In the genomic region with DNA sequence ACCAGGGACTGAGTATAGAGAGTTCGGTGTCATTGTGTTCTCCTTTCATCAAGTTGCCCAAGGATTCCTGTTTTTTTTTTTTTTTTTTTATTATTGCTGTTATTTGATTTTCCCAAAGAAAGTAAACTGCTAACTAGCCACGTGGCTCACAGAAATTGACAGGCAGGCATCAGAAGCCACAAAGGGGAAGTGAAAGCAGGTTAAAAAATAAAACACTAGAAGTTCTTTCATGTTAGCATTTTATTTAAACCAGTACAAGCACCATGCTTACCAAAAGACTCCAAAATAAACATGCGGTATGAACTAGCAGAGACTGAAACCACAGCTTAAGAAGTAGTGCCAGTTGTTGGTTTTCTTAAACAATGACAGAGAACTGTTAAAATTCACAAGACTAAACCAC, we compare ENCODE assay signal across 32 mouse cellular contexts. TPM values are rescaled to one million over a fixed set of nuclear protein-coding genes. Genes with fewer than 3 reads are reported as not detected.
A peak's percentile ranks its signal among the peaks of the same experiment; 100 is the strongest.
DNase-seq lines count a peak whose midpoint lies in the region; ATAC-seq lines count a peak whose summit lies in the region.
"Had no signal": no experiment of that assay in that cellular context is flagged by ENCODE, and none has a peak within 500 bp of the region (broad histone marks: within the 10 kb centered on the region; RNA-seq: fewer than 3 reads in every experiment).

No protein-coding gene starts in this region.

- no peaks in the 10 kb centered on the region for H3K27me3 ChIP-seq in midbrain, embryonic 16.5 days (ENCODE audit: control insufficient read depth, insufficient read depth, low read depth, low read length)
- no peaks in the 10 kb centered on the region for H3K27me3 ChIP-seq in kidney, embryonic 15.5 days
- H3K27me3 ChIP-seq: embryonic facial prominence, embryonic 15.5 days; forebrain, embryonic 12.5 days; hindbrain, embryonic 12.5 days; limb, embryonic 13.5 days; midbrain, embryonic 15.5 days; neural tube, embryonic 12.5 days had no signal

- H3K9ac ChIP-seq in midbrain, embryonic 16.5 days (ENCODE audit: low read depth, low read length), result no peak overlapping the region
- no peak overlapping the region for H3K9ac ChIP-seq in kidney, embryonic 15.5 days
- H3K9ac ChIP-seq: embryonic facial prominence, embryonic 15.5 days; forebrain, embryonic 12.5 days; forebrain, postnatal 0 days; hindbrain, embryonic 12.5 days; limb, embryonic 13.5 days; midbrain, embryonic 15.5 days; neural tube, embryonic 12.5 days had no signal

- WGBS in midbrain, embryonic 16.5 days, result 73% methylated on average over 3 of the region's 3 CpGs
- WGBS in kidney, embryonic 15.5 days, result 87% methylated on average over 3 of the region's 3 CpGs

- H3K36me3 ChIP-seq in midbrain, embryonic 16.5 days (ENCODE audit: control insufficient read depth, insufficient read depth, low read length), result peaks cover 8% of the 10 kb centered on the region
- peaks cover 49% of the 10 kb centered on the region for H3K36me3 ChIP-seq in kidney, embryonic 15.5 days

- peak; percentile 88 for ATAC-seq in granulocyte monocyte progenitor cell, adult 5-6 weeks (replicated peaks; ENCODE audit: poor library complexity, severe bottlenecking)
- ATAC-seq in monocyte, adult 5-6 weeks (replicated peaks; ENCODE audit: insufficient number of reproducible peaks, low FRiP score, low TSS enrichment, poor library complexity, severe bottlenecking), result peak; percentile 67
- no peak for ATAC-seq in midbrain, embryonic 16.5 days
- ATAC-seq in kidney, embryonic 15.5 days (replicated peaks; ENCODE audit: low FRiP score), result no peak
- ATAC-seq: forebrain, postnatal 0 days; intestine, postnatal 0 days; midbrain, embryonic 15.5 days had no signal

- DNase-seq in spleen, postnatal 36 days (ENCODE audit: low spot score in 2 of 2), result peak; percentile 19 to 48
- DNase-seq in spleen, postnatal 14 days (ENCODE audit: low spot score in 2 of 2), result no peak
- DNase-seq in embryo, embryonic 11 days, result no peak
- DNase-seq: adrenal gland, postnatal 10 days; cerebellum, adult 11 months; cerebellum, adult 9-10 months; kidney, adult 9 months; kidney, postnatal 14 days; layer of hippocampus, adult 9-11 months; lung, postnatal 4 days; retina, postnatal 1 day; right cerebral cortex, postnatal 14 days; thymus, adult 18-20 months; thymus, postnatal 36 days had no signal

- no peaks in the 10 kb centered on the region for H3K9me3 ChIP-seq in midbrain, embryonic 16.5 days (replicated peaks; ENCODE audit: control insufficient read depth, low read length, poor library complexity, severe bottlenecking)
- no peaks in the 10 kb centered on the region for H3K9me3 ChIP-seq in kidney, embryonic 15.5 days (replicated peaks)
- H3K9me3 ChIP-seq: embryonic facial prominence, embryonic 10.5 days; embryonic facial prominence, embryonic 15.5 days; forebrain, embryonic 12.5 days; hindbrain, embryonic 12.5 days; limb, embryonic 13.5 days; midbrain, embryonic 10.5 days; midbrain, embryonic 15.5 days; neural tube, embryonic 12.5 days had no signal

- H3K4me3 ChIP-seq in midbrain, embryonic 16.5 days (ENCODE audit: low read depth, low read length), result no peak overlapping the region
- H3K4me3 ChIP-seq in kidney, embryonic 15.5 days (replicated peaks), result no peak overlapping the region
- H3K4me3 ChIP-seq: embryonic facial prominence, embryonic 10.5 days; embryonic facial prominence, embryonic 15.5 days; forebrain, embryonic 12.5 days; hindbrain, embryonic 12.5 days; limb, embryonic 13.5 days; midbrain, embryonic 10.5 days; midbrain, embryonic 15.5 days; myocyte; neural tube, embryonic 12.5 days had no signal

- no peaks in the 10 kb centered on the region for H3K4me1 ChIP-seq in midbrain, embryonic 16.5 days (ENCODE audit: control insufficient read depth, insufficient read depth, low read length)
- no peaks in the 10 kb centered on the region for H3K4me1 ChIP-seq in kidney, embryonic 15.5 days
- H3K4me1 ChIP-seq: embryonic facial prominence, embryonic 10.5 days; forebrain, embryonic 12.5 days; hindbrain, embryonic 12.5 days; limb, embryonic 13.5 days; midbrain, embryonic 10.5 days; midbrain, embryonic 15.5 days; neural tube, embryonic 12.5 days had no signal

- H3K4me2 ChIP-seq in midbrain, embryonic 16.5 days (ENCODE audit: low read length), result no peak overlapping the region
- H3K4me2 ChIP-seq in kidney, embryonic 15.5 days, result no peak overlapping the region
- H3K4me2 ChIP-seq: embryonic facial prominence, embryonic 15.5 days; forebrain, embryonic 12.5 days; hindbrain, embryonic 12.5 days; limb, embryonic 13.5 days; liver, embryonic 11.5 days; midbrain, embryonic 15.5 days; neural tube, embryonic 12.5 days had no signal

- H3K27ac ChIP-seq in midbrain, embryonic 16.5 days (ENCODE audit: low read length), result no peak overlapping the region
- H3K27ac ChIP-seq in kidney, embryonic 15.5 days, result no peak overlapping the region
- H3K27ac ChIP-seq: embryonic facial prominence, embryonic 10.5 days; embryonic facial prominence, embryonic 15.5 days; forebrain, embryonic 12.5 days; hindbrain, embryonic 12.5 days; limb, embryonic 13.5 days; midbrain, embryonic 10.5 days; midbrain, embryonic 15.5 days; neural tube, embryonic 12.5 days; stomach, postnatal 0 days had no signal

RNA-seq across cellular contexts. Expression of a gene that starts 14.1 kb away (rescaled TPM):
- total RNA-seq in granulocyte monocyte progenitor cell, adult 5-6 weeks (2014; fragmentation: Nextera tagmentation), result 56.9 and 63.9 TPM in 2 replicates
- total RNA-seq in granulocyte monocyte progenitor cell, adult 5-6 weeks (2017), result 77.5 and 113 TPM in 2 replicates
- 124 to 159 TPM (median 133 TPM) in 3 replicates for total RNA-seq in monocyte, adult 5-6 weeks (2017)
- 141 and 153 TPM in 2 replicates for polyA plus RNA-seq in midbrain, embryonic 16.5 days (2015; fragmentation: Nextera tagmentation; extraction: Ambion mirVana)
- 72.3 and 75.2 TPM in 2 replicates for polyA plus RNA-seq in kidney, embryonic 15.5 days (2015; fragmentation: Nextera tagmentation; extraction: Ambion mirVana)

RNA-seq across cellular contexts. Expression of a gene that starts 19.7 kb away (rescaled TPM):
- 109 and 141 TPM in 2 replicates for total RNA-seq in granulocyte monocyte progenitor cell, adult 5-6 weeks (2014; fragmentation: Nextera tagmentation)
- total RNA-seq in granulocyte monocyte progenitor cell, adult 5-6 weeks (2017), result 69.1 and 74.7 TPM in 2 replicates
- total RNA-seq in monocyte, adult 5-6 weeks (2017), result 26.8 to 48.0 TPM (median 29.9 TPM) in 3 replicates
- polyA plus RNA-seq in midbrain, embryonic 16.5 days (2015; fragmentation: Nextera tagmentation; extraction: Ambion mirVana), result 184 and 185 TPM in 2 replicates
- 178 and 184 TPM in 2 replicates for polyA plus RNA-seq in kidney, embryonic 15.5 days (2015; fragmentation: Nextera tagmentation; extraction: Ambion mirVana)

RNA-seq across cellular contexts. Expression of a gene that starts 24.0 kb away (rescaled TPM):
- total RNA-seq in granulocyte monocyte progenitor cell, adult 5-6 weeks (2014; fragmentation: Nextera tagmentation), result 21.5 and 28.4 TPM in 2 replicates
- 21.2 and 22.3 TPM in 2 replicates for total RNA-seq in granulocyte monocyte progenitor cell, adult 5-6 weeks (2017)
- 24.6 to 35.2 TPM (median 33.2 TPM) in 3 replicates for total RNA-seq in monocyte, adult 5-6 weeks (2017)
- polyA plus RNA-seq in midbrain, embryonic 16.5 days (2015; fragmentation: Nextera tagmentation; extraction: Ambion mirVana), result 19.1 and 19.2 TPM in 2 replicates
- polyA plus RNA-seq in kidney, embryonic 15.5 days (2015; fragmentation: Nextera tagmentation; extraction: Ambion mirVana), result 27.8 and 29.9 TPM in 2 replicates

RNA-seq across cellular contexts. Expression of a gene that starts 47.6 kb away (rescaled TPM):
- 16.5 and 38.8 TPM in 2 replicates for total RNA-seq in granulocyte monocyte progenitor cell, adult 5-6 weeks (2014; fragmentation: Nextera tagmentation)
- total RNA-seq in granulocyte monocyte progenitor cell, adult 5-6 weeks (2017), result 26.6 and 39.0 TPM in 2 replicates
- 4.8 to 14.7 TPM in 2 of 3 replicates, not detected in the other for total RNA-seq in monocyte, adult 5-6 weeks (2017)
- 7.5 and 8.8 TPM in 2 replicates for polyA plus RNA-seq in midbrain, embryonic 16.5 days (2015; fragmentation: Nextera tagmentation; extraction: Ambion mirVana)
- polyA plus RNA-seq in kidney, embryonic 15.5 days (2015; fragmentation: Nextera tagmentation; extraction: Ambion mirVana), result 48.0 and 51.1 TPM in 2 replicates
- total RNA-seq: gastrocnemius, adult 8-10 months had no signal

Comparison
In these comparisons a context has a peak if more than half of its experiments do, and no peak if none do; other contexts are left out.
1. DNase-seq: peak in spleen, postnatal 36 days (2 of 2); none in spleen, postnatal 14 days (0 of 2) and embryo, embryonic 11 days (single experiment).
2. ATAC-seq: peak in granulocyte monocyte progenitor cell, adult 5-6 weeks (single experiment) and monocyte, adult 5-6 weeks (single experiment); none in midbrain, embryonic 16.5 days (single experiment) and kidney, embryonic 15.5 days (single experiment).